Mouse (Mus musculus) forebrain, postnatal 0 days (tissue): ENCODE results near the gene Gm17334. TPM values are rescaled to one million over a fixed set of nuclear protein-coding genes. Genes with fewer than 3 reads are reported as not detected.
A peak's percentile ranks its signal among the peaks of the same experiment; 100 is the strongest.

ENCODE experiments used
- ATAC-seq: fragments of 200-750 bp; cut with Nextera tagmentation; 2 replicates; pipeline ENCODE4 v1.8.0; 2017; ENCODE audit warnings: mild to moderate bottlenecking, moderate library complexity
- DNase-seq: peaks from one replicate; pipeline ENCODE4 v3.0.0-alpha.2; 2015
- H3K27ac ChIP-seq: fragments of 300-500 bp; sonication (generic); 2 replicates; pipeline ENCODE4 v1.5.1; 2014; ENCODE audit warnings: low read depth, mild to moderate bottlenecking, antibody characterized with exemption, low read length, moderate library complexity, mixed read lengths
- H3K27me3 ChIP-seq: fragments of 300-500 bp; sonication (generic); 2 replicates; pipeline ENCODE4 v1.6.1; 2014; ENCODE audit warnings: mild to moderate bottlenecking, low read length, mixed read lengths; ENCODE audit not compliant: insufficient read depth
- H3K36me3 ChIP-seq: fragments of 300-500 bp; sonication (generic); 2 replicates; pipeline ENCODE4 v1.6.1; 2014; ENCODE audit warnings: mild to moderate bottlenecking, moderate library complexity; ENCODE audit not compliant: insufficient read depth
- H3K4me1 ChIP-seq: fragments of 300-500 bp; sonication (generic); 2 replicates; pipeline ENCODE4 v1.6.1; 2014; ENCODE audit warnings: antibody characterized with exemption; ENCODE audit not compliant: insufficient read depth
- H3K4me2 ChIP-seq: fragments of 300-500 bp; sonication (generic); 2 replicates; pipeline ENCODE4 v1.6.1; 2014; ENCODE audit warnings: low read depth, mild to moderate bottlenecking, moderate library complexity
- H3K4me3 ChIP-seq: fragments of 300-500 bp; sonication (generic); 2 replicates; pipeline ENCODE4 v1.5.1; 2014; ENCODE audit warnings: low read depth, low read length, mixed read lengths
- H3K9ac ChIP-seq: fragments of 300-500 bp; sonication (generic); 2 replicates; pipeline ENCODE4 v1.6.1; 2014; ENCODE audit warnings: mild to moderate bottlenecking
- H3K9me3 ChIP-seq: fragments of 300-500 bp; sonication (generic); 2 replicates; pipeline ENCODE4 v1.6.1; 2016; ENCODE audit warnings: low read length
- CTCF ChIP-seq: sonication (generic); IDR thresholded peaks from 2 replicates; pipeline ENCODE4 v1.5.1; 2016; ENCODE audit warnings: antibody characterized with exemption, control low read depth, low read depth
- WGBS: fragments of 180-500 bp; shearing (Covaris S2); extraction: QIAGEN DNeasy Blood & Tissue Kit; methylation state at CpG from one replicate; pipeline ENCODE4 v1.1.7; 2014; 5-methylcytosine and 5-hydroxymethylcytosine counted together
- polyA plus RNA-seq: library from polyadenylated mRNA; unstranded; fragments of >200 nt; fragmentation: Nextera tagmentation; extraction: Ambion mirVana; gene quantifications from 2 replicates; pipeline ENCODE4 v1.2.1, GENCODE M21; 2015
- total RNA-seq: library from RNA; depleted of rRNA; stranded (reverse); fragments of >200 nt; gene quantifications from 2 replicates; pipeline ENCODE4 v1.2.3, GENCODE M21; 2014

The Gm17334 gene
- total and polyA plus RNA-seq, 2 experiments from 2014 or later = 1.5 TPM; not detected in 1

- no peak for TF ChIP-seq CTCF
- H3K4me2 ChIP-seq = no peak overlapping the region
- no peak for ATAC-seq
- H3K4me1 ChIP-seq = no peaks in the 10 kb centered on the region
- no peak for DNase-seq
- no peak overlapping the region for H3K4me3 ChIP-seq
- WGBS = 87% methylated on average over 5 of the region's 5 CpGs
- no peak overlapping the region for H3K27ac ChIP-seq
- no peaks in the 10 kb centered on the region for H3K36me3 ChIP-seq
- H3K9me3 ChIP-seq = no peaks in the 10 kb centered on the region
- H3K27me3 ChIP-seq = no peaks in the 10 kb centered on the region
- H3K9ac ChIP-seq = no peak overlapping the region
Observed at GRCm38 (mm10) chr11:53778455-53778854, 5.5 kb upstream of the Gm17334 start.

- DNase-seq (no peak), ATAC-seq (no peak)
- 83% methylated on average over 5 of the region's 5 CpGs for WGBS
- H3K9ac ChIP-seq = no peak overlapping the region
- H3K9me3 ChIP-seq = no peaks in the 10 kb centered on the region
- no peaks in the 10 kb centered on the region for H3K4me1 ChIP-seq
- no peak overlapping the region for H3K4me2 ChIP-seq
- H3K36me3 ChIP-seq = no peaks in the 10 kb centered on the region
- H3K27me3 ChIP-seq = no peaks in the 10 kb centered on the region
- no peak overlapping the region for H3K27ac ChIP-seq
- no peak for TF ChIP-seq CTCF
- no peak overlapping the region for H3K4me3 ChIP-seq
Observed at GRCm38 (mm10) chr11:53777736-53778135, 4.7 kb upstream of the Gm17334 start.

GRCm38 (mm10) chr11:53774659-53775255 is 1.8 kb upstream of the Gm17334 start:
- H3K36me3 ChIP-seq = no peaks in the 10 kb centered on the region
- no peak for ATAC-seq
- no peak overlapping the region for H3K4me3 ChIP-seq
- TF ChIP-seq CTCF = no peak
- H3K4me1 ChIP-seq = no peaks in the 10 kb centered on the region
- no peak overlapping the region for H3K9ac ChIP-seq
- no peaks in the 10 kb centered on the region for H3K9me3 ChIP-seq
- no peaks in the 10 kb centered on the region for H3K27me3 ChIP-seq
- no peak overlapping the region for H3K27ac ChIP-seq
- 90% methylated on average over 13 of the region's 13 CpGs for WGBS
- DNase-seq = no peak
- no peak overlapping the region for H3K4me2 ChIP-seq

GRCm38 (mm10) chr11:53773641-53774360 is 814 bp upstream of the Gm17334 start:
- no peaks in the 10 kb centered on the region for H3K27me3 ChIP-seq
- 92% methylated on average over 16 of the region's 16 CpGs for whole genome bisulfite sequencing
- no peak overlapping the region for H3K27ac ChIP-seq
- H3K4me2 ChIP-seq = no peak overlapping the region
- H3K9me3 ChIP-seq = no peaks in the 10 kb centered on the region
- TF ChIP-seq CTCF = no peak
- no peak overlapping the region for H3K4me3 ChIP-seq
- H3K36me3 ChIP-seq = no peaks in the 10 kb centered on the region
- H3K9ac ChIP-seq = no peak overlapping the region
- no peak for ATAC-seq
- no peaks in the 10 kb centered on the region for H3K4me1 ChIP-seq
- DNase-seq = no peak

- Histone ChIP-seq H3K4me1 (no peaks in the 10 kb centered on the region), H3K27ac (no peak overlapping the region), H3K4me2 (no peak overlapping the region), H3K9ac (no peak overlapping the region), H3K27me3 (no peaks in the 10 kb centered on the region), H3K9me3 (no peaks in the 10 kb centered on the region), H3K36me3 (no peaks in the 10 kb centered on the region), H3K4me3 (no peak overlapping the region)
- ATAC-seq = no peak
- 84% methylated on average over 9 of the region's 9 CpGs for WGBS
- no peak for DNase-seq
- TF ChIP-seq CTCF = no peak
Observed at GRCm38 (mm10) chr11:53772536-53772935, 451 bp downstream of the Gm17334 start.

- Histone ChIP-seq H3K36me3 (no peaks in the 10 kb centered on the region), H3K4me3 (peak overlapping the region; percentile 67), H3K9ac (no peak overlapping the region), H3K4me2 (peak overlapping the region; percentile 95), H3K27me3 (no peaks in the 10 kb centered on the region), H3K4me1 (no peaks in the 10 kb centered on the region), H3K9me3 (no peaks in the 10 kb centered on the region), H3K27ac (no peak overlapping the region)
- DNase-seq (no peak), ATAC-seq (no peak)
- WGBS = 78% methylated on average over 11 of the region's 11 CpGs
- TF ChIP-seq CTCF = no peak
Observed at GRCm38 (mm10) chr11:53771001-53771744, 1.8 kb downstream of the Gm17334 start.
